Comparison of ENCODE assay signal across 1 mouse cellular context in the genomic region with DNA sequence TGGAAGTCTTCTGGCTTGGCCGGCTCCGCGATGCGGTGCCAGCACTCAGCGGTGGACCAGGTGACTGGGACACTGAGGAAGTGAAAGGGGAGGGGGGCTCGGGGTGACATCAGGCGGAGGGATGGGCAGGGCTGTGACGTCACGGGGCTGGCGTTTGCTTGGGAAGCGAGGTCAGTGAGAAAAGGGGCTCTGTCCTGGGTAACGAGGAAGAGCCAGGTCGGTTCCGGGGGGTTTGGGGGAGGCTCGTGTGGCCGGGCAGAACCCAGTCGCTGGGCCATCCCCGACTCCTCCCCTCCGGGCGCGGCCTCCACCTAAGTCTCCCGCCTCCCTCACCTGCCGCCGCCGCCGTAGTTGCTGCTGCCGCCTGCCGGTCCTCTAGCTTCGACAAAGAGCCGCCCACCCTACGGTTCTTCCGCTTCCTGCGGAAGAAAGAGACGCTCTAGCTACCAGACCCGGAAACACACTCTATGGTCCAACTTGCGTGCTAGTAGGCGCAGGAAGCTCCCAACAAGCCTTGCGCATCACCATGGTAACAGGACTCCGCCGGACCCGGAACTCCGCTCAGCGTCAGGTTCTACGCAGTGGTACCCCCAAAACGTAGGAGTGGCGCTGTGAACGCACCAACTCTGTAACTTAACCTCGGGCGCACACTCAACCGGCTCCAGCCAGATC.
TF ChIP-seq lines count a peak whose summit lies in the region.

Gene Zc3h10 (minus strand): TSS at position 414 of the 672 bp plus-strand sequence.

TF ChIP-seq in CH12.LX, 34 proteins besides CTCF, POLR2A, EP300 and RAD21 (continued from another document):
- peak; percentile 3; the same call in 1 of the 2 replicates for TF ChIP-seq BHLHE40 (IDR thresholded peaks at IDR 0.05; ENCODE audit: low read depth, low read length)
- peak; percentile 93 for TF ChIP-seq MXI1 (IDR thresholded peaks at IDR 0.05; ENCODE audit: low read depth, low read length)
- TF ChIP-seq JUND (conservative IDR thresholded peaks at IDR 0.05; ENCODE audit: low read depth, low read length) = no peak
- no peak for TF ChIP-seq CHD1 (IDR thresholded peaks at IDR 0.05; ENCODE audit: low read depth, low read length)
- peak; percentile 97 for TF ChIP-seq SIN3A (IDR thresholded peaks at IDR 0.05; ENCODE audit: low read length)
- no peak for TF ChIP-seq JUN (IDR thresholded peaks at IDR 0.05; ENCODE audit: insufficient read depth, low read depth, low read length)
- no peak; the same call in none of the 2 replicates for TF ChIP-seq GABPA (IDR thresholded peaks at IDR 0.05; ENCODE audit: insufficient replicate concordance, low read depth, low read length)
- peak; percentile 55; the same call in 1 of the 2 replicates for TF ChIP-seq MEF2A (IDR thresholded peaks at IDR 0.05; ENCODE audit: borderline replicate concordance, low read depth, low read length)
- TF ChIP-seq SMC3 (IDR thresholded peaks at IDR 0.05; ENCODE audit: low read depth, low read length) = peak; percentile 9; the same call in 1 of the 2 replicates
- no peak; the same call in 1 of the 2 replicates for TF ChIP-seq ZNF384 (IDR thresholded peaks at IDR 0.05; ENCODE audit: low read depth, low read length)
- peak; percentile 91; the same call in 1 of the 2 replicates for TF ChIP-seq KAT2A (IDR thresholded peaks at IDR 0.05; ENCODE audit: insufficient replicate concordance, low read length)
- peak; percentile 72; the same call in 1 of the 2 replicates for TF ChIP-seq TBP (conservative IDR thresholded peaks at IDR 0.05; ENCODE audit: low read depth, low read length)
- peak; percentile 99 for TF ChIP-seq ELF1 (IDR thresholded peaks at IDR 0.05; ENCODE audit: low read depth, low read length)
- peak; percentile 44 for TF ChIP-seq USF1 (IDR thresholded peaks at IDR 0.05; ENCODE audit: low read depth, low read length)
- peak; percentile 83 for TF ChIP-seq CHD2 (IDR thresholded peaks at IDR 0.05; ENCODE audit: low read length)
- TF ChIP-seq MYC (IDR thresholded peaks at IDR 0.05; ENCODE audit: low read depth, low read length) = no peak
- peak; percentile 95 for TF ChIP-seq HCFC1 (IDR thresholded peaks at IDR 0.05; ENCODE audit: low read depth, low read length)
- TF ChIP-seq ZKSCAN1 (IDR thresholded peaks at IDR 0.05; ENCODE audit: borderline replicate concordance, low read depth, low read length) = no peak
- 0 out of 2 replicates have a peak, but pooled peaks have one; percentile 23 for TF ChIP-seq NELFE (IDR thresholded peaks at IDR 0.05; ENCODE audit: low read depth, low read length)
- TF ChIP-seq USF2 (conservative IDR thresholded peaks at IDR 0.05; ENCODE audit: low read depth, low read length) = no peak; the same call in 1 of the 2 replicates
- no peak for TF ChIP-seq RCOR1 (conservative IDR thresholded peaks at IDR 0.05; ENCODE audit: low read depth, low read length)
- peak; percentile 95 for TF ChIP-seq ZMIZ1 (IDR thresholded peaks at IDR 0.05; ENCODE audit: low read depth, low read length)
- TF ChIP-seq ETS1 (conservative IDR thresholded peaks at IDR 0.05; ENCODE audit: low read depth, low read length) = no peak; the same call in none of the 2 replicates
- TF ChIP-seq IRF4 (IDR thresholded peaks at IDR 0.05; ENCODE audit: low read depth, low read length) = peak; percentile 82
- TF ChIP-seq ZC3H11A (IDR thresholded peaks at IDR 0.05; ENCODE audit: low read depth, low read length) = no peak
- peak; percentile 45; the same call in 1 of the 2 replicates for TF ChIP-seq UBTF (IDR thresholded peaks at IDR 0.05; ENCODE audit: low read depth, low read length)
- no peak for TF ChIP-seq MAFK (IDR thresholded peaks at IDR 0.05; ENCODE audit: insufficient replicate concordance, low read length)
- TF ChIP-seq POLR2AphosphoS2 (IDR thresholded peaks at IDR 0.05; ENCODE audit: low read depth, low read length) = peak; percentile 100
- TF ChIP-seq TCF12 (IDR thresholded peaks at IDR 0.05; ENCODE audit: low read depth, low read length) = peak; percentile 66; the same call in 1 of the 2 replicates
- TF ChIP-seq NRF1 (IDR thresholded peaks at IDR 0.05; ENCODE audit: low read depth, low read length) = peak; percentile 71
- no peak for TF ChIP-seq MAX (IDR thresholded peaks at IDR 0.05; ENCODE audit: low read length)
